Mouse (Mus musculus) midbrain, embryonic 11.5 days (tissue): ENCODE results near the gene Gm17079. TPM values are rescaled to one million over a fixed set of nuclear protein-coding genes. Genes with fewer than 3 reads are reported as not detected.

Source experiments
- polyA plus RNA-seq: library from polyadenylated mRNA; unstranded; fragments of >200 nt; fragmentation: Nextera tagmentation; extraction: Ambion mirVana; gene quantifications from 2 replicates; pipeline ENCODE4 v1.2.1, GENCODE M21; 2014

The Gm17079 gene
- polyA plus RNA-seq, 1 experiment from 2014 or later = not detected

Other genes starting within 250 kb of the Gm17079 start
- not detected in 2 replicates for gene Vmn2r89, start 243.6 kb downstream of the Gm17079 start, polyA plus RNA-seq
- not detected in 2 replicates for gene Gm5622, start 142.7 kb downstream of the Gm17079 start, polyA plus RNA-seq
- gene Gm17175, start 121.4 kb downstream of the Gm17079 start, polyA plus RNA-seq = not detected in 2 replicates
- gene Gm17174, start 103.3 kb downstream of the Gm17079 start, polyA plus RNA-seq = not detected in 2 replicates
- not detected in 2 replicates for gene Gm17078, start 84.2 kb downstream of the Gm17079 start, polyA plus RNA-seq
- not detected in 2 replicates for gene Gm4181, start 59.8 kb downstream of the Gm17079 start, polyA plus RNA-seq
- not detected in 2 replicates for gene Gm5800, start 21.7 kb upstream of the Gm17079 start, polyA plus RNA-seq
- gene Ang4, start 78.1 kb upstream of the Gm17079 start, polyA plus RNA-seq = not detected in 2 replicates
- not detected in 2 replicates for gene AY358078, start 104.6 kb upstream of the Gm17079 start, polyA plus RNA-seq
- not detected in 2 replicates for gene Ear6, start 158.2 kb upstream of the Gm17079 start, polyA plus RNA-seq
- 49.6 and 52.4 TPM in 2 replicates for gene Mettl17, start 189.4 kb upstream of the Gm17079 start, polyA plus RNA-seq
- gene Slc39a2, start 197.4 kb upstream of the Gm17079 start, polyA plus RNA-seq = 0.40 and 0.41 TPM in 2 replicates
- 7.5 and 10.6 TPM in 2 replicates for gene Ndrg2, start 218.7 kb upstream of the Gm17079 start, polyA plus RNA-seq
- not detected in 2 replicates for gene Tppp2, start 223.0 kb upstream of the Gm17079 start, polyA plus RNA-seq
- gene Rnase13, start 227.3 kb upstream of the Gm17079 start, polyA plus RNA-seq = not detected in 2 replicates